Mouse (Mus musculus): ENCODE measurements at regions not wholly inside any gene's neighbourhood (a gene's known extent, or its start where the extent isn't known, plus 50 kb on each side); places are given as distances from the start of the nearest gene placed in this dataset.

DNA sequence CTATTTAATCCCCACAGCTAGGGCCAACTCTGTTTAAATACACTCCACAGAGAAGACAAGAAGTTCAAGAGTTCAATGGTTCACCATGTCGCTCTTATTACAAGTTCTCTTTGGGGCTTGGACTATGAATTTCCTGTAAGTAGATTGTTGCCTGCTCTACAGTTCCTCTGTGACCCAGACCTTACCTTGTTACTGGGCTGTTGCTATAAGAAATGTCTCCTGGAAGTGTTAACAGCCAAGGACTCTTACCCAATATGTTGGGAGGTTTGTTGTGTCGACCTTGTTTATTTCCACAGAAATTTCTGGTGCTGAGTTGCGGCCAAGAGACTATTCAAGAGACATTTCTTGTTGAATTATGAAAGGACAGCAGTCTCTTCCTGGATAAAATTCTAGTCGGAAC is 78.3 kb upstream of the Thbs1 start:
- no peak for TF ChIP-seq CTCF (IDR thresholded peaks at IDR 0.05; ENCODE audit: extremely low read depth, insufficient read depth, insufficient read length, insufficient replicate concordance)
- no peak for TF ChIP-seq POLR2A (IDR thresholded peaks at IDR 0.05; ENCODE audit: low read depth, low read length)

Data from spleen, adult 2 months (tissue).